Mouse (Mus musculus) layer of hippocampus, postnatal 10 days (tissue): ENCODE results near the gene Spag9. TPM values are rescaled to one million over a fixed set of nuclear protein-coding genes. Genes with fewer than 3 reads are reported as not detected.
A peak's percentile ranks its signal among the peaks of the same experiment; 100 is the strongest.

Source experiments
- DNase-seq, 2 experiments: peaks; one replicate each; pipeline ENCODE4 v3.0.0; 2021; ENCODE audit warnings: low spot score in 2 of 2
- long read RNA-seq: library from polyadenylated mRNA; stranded (forward); transcript quantifications from one replicate; pipeline ENCODE4 v2.0.0, GENCODE M21; 2023
- total RNA-seq, 2 experiments: library from RNA; stranded (reverse); gene quantifications; 2 replicates each; pipeline ENCODE4 v1.2.3; 2021

Spag9 gene
- total RNA-seq = 100 to 1,000 TPM; 231 to 243 TPM
- long read RNA-seq, partial matches to known transcripts = 18 of 27 reads
- long read RNA-seq, other reads (novel, unspliced or antisense) = 9 of 27 reads

- peak; percentile 84 to 91 for DNase-seq
Measured at GRCm38 (mm10) chr11:93995720-93996305, at the start of gene Spag9. Gene Spag9, plus strand, starts transcription at chr11:93996091.

- no peak for DNase-seq
Measured at GRCm38 (mm10) chr11:93948887-93949567, 46.9 kb upstream of the Spag9 start.

GRCm38 (mm10) chr11:93950045-93950444 is 45.8 kb upstream of the Spag9 start:
- DNase-seq = no peak

DNA sequence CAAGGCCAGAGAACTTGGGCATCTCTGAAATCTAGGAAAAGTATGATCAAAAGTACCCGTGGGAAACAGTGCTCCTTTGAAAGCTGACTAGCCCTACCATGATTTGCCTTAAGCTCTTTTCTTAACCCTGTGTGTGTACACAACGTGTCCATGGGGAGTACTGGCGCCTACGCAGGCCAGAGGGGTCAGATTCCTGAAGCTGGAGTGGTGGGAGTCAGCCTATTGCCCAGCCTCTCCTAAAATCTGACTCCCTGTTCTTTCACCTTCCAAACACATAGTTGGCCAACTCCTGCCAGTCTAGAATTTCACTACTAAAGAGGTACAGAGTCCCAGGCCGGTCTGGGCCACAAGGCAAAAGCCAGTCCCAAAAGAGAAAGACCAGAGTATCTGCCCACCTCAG is 43.5 kb upstream of the Spag9 start:
- no peak for DNase-seq

- DNase-seq = peak in 1 of 2 experiments; percentile 10
Measured at GRCm38 (mm10) chr11:93954738-93955255, 41.1 kb upstream of the Spag9 start.

- peak; percentile 88 to 91 for DNase-seq
Measured at GRCm38 (mm10) chr11:93955256-93956150, 40.4 kb upstream of the Spag9 start.

- peak in 1 of 2 experiments; percentile 31 for DNase-seq
Measured at GRCm38 (mm10) chr11:93956159-93956558, 39.7 kb upstream of the Spag9 start, which contains the start of gene Nme2. Gene Nme2, minus strand, starts transcription at chr11:93956259.

DNA sequence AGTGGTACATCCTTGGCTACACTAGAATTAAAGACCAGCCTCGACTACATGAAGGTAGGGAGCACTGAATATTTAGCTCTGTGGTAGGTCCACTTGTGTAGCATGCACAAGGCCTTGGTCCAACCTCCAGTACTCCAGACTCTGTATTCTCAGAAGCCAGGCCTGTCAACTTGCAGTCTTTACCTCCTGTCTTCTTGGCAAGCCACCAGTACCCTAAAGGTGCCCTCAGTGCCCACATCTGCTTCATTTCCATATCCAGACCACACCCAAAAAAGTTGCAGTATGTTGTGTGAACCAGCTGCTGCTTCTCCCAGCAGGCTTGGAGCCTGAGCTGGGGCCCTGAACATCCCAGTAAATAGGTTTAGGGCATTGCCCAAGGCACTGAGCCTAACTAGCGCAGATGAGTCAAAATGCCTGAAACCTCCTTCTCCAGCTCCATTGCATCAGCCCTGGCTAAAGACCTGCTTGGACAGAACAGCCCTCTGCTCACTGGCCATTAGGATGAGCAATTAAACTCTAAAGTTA is 38.8 kb upstream of the Spag9 start:
- peak in 1 of 2 experiments; percentile 12 for DNase-seq

- peak in 1 of 2 experiments; percentile 12 for DNase-seq
Measured at GRCm38 (mm10) chr11:93957746-93958145, 38.1 kb upstream of the Spag9 start.

DNA sequence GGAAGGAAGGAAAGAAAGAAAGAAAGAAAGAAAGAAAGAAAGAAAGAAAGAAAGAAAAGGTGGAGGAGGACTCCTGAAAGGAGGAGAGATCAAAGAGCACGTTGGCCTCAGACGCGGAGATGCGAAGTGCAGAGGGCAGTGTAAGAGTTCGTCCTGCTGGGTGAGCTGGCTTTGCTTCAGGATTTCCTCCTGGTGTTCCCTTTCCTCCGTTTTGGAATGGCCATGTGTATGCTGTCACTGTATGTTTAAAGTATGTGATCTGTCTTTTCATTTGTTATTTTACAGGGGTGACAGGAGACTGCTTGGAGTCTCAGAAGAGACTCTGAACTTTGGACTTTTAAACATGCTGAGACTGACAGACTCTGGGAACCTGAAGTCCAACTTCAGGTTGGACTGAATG is 34.4 kb upstream of the Spag9 start:
- no peak for DNase-seq

- DNase-seq = no peak
Measured at GRCm38 (mm10) chr11:93963013-93963412, 32.9 kb upstream of the Spag9 start.

DNA sequence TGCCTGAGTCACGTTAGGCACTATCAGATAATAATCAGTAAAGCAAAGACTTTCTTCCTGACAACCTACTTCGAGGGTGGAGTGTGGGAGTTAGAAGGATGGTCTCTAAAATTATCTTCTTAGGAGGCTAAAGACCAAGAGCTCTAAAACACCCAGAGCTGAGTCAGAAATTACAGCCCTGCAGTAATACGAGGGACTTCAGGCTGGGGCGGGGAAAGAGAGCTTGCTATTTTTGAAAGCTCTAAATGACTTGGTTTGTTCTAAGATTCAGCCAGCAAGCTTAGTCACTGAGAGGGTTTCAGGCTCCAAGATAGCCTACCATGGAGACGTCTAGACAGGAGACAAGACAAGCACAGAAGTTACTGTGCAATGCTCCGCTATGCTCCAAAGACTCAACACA is 30.5 kb upstream of the Spag9 start:
- DNase-seq = no peak

GRCm38 (mm10) chr11:93967381-93967780 is 28.5 kb upstream of the Spag9 start:
- DNase-seq = no peak

- peak; percentile 98 to 99 for DNase-seq
Measured at GRCm38 (mm10) chr11:93968005-93968847, 27.7 kb upstream of the Spag9 start, which contains the start of the genes Gm20390 and Nme1. Gene Gm20390, minus strand, starts transcription at chr11:93968293. Gene Nme1, minus strand, starts transcription at chr11:93968521.

- no peak for DNase-seq
Measured at GRCm38 (mm10) chr11:93968848-93969128, 27.1 kb upstream of the Spag9 start.

GRCm38 (mm10) chr11:93969171-93969570 is 26.7 kb upstream of the Spag9 start:
- DNase-seq = no peak

DNA sequence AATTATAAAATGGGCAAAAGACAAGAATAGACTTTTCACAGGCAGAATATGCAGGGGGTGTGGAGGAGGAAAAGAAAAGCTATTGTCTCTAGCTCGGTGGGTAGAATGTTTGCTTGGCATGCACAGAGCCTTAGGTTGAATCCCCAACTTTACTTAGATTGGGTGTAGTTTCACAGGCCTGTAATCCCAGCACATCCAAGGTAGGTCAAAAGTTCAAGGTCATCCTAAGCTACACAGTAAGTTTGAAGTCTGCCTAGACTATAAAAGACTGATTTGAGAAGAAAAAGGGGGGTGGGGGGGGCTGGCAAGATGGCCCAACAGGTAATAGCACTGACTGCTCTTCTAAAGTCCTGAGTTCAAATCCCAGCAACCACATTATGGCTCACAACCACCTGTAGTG is 26.1 kb upstream of the Spag9 start:
- no peak for DNase-seq

GRCm38 (mm10) chr11:93972951-93973350 is 22.9 kb upstream of the Spag9 start:
- DNase-seq = no peak

GRCm38 (mm10) chr11:93979502-93980049 is 16.3 kb upstream of the Spag9 start:
- DNase-seq = no peak

DNA sequence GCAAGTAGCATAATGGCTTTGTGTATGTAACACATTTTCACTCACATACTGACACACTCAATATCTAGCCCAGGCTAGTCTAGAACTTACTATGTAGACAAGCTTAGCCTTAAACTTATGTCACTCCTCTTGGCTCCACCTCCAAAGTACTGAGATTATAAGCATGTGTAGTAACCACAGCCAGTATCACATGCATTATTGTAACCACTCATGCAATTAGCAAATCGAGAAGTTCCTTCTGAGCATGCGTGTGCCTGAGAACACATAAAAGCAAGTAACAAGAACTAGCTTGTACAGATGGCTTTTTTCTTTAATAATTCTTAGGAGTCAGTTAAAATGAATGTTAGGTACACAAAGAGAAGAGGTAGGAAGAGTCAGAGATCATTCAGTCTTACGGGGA is 11.3 kb upstream of the Spag9 start:
- no peak for DNase-seq
